8 mouse cellular contexts compared by ENCODE assay signal in the genomic region with DNA sequence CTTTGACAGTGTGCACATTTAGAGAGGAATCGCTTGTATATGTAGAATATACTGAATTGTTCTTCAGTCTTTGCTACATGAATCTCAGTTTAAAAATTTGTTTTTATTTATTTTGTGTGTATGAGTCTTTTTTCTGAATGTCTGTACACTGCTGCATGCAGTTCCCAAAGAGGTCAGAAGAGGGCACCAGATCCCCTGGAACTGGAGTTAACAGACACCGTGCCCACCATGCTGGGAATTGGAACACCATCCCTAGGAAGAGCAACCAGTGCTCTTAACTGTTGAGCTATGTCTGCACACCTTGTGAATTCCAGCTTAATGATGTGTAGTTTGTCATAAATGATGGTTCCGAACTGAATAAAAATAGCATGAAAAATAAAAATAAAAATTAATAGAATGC. TPM values are rescaled to one million over a fixed set of nuclear protein-coding genes. Genes with fewer than 3 reads are reported as not detected.
A peak's percentile ranks its signal among the peaks of the same experiment; 100 is the strongest.
DNase-seq lines count a peak whose midpoint lies in the region; ATAC-seq lines count a peak whose summit lies in the region.

No protein-coding gene starts in this region.

- no peak overlapping the region for H3K27ac ChIP-seq in neural tube, embryonic 15.5 days (replicated peaks)
- H3K27ac ChIP-seq in neural tube, embryonic 12.5 days = no peak overlapping the region

- H3K4me1 ChIP-seq in neural tube, embryonic 15.5 days = no peaks in the 10 kb centered on the region
- no peaks in the 10 kb centered on the region for H3K4me1 ChIP-seq in neural tube, embryonic 12.5 days

- no peak for ATAC-seq in neural tube, embryonic 15.5 days (ENCODE audit: low FRiP score)
- ATAC-seq in granulocyte monocyte progenitor cell, adult 5-6 weeks (replicated peaks; ENCODE audit: poor library complexity, severe bottlenecking) = peak; percentile 75
- ATAC-seq in neural tube, embryonic 12.5 days (ENCODE audit: low FRiP score, low read depth) = peak; percentile 61; the same call in 1 of the 2 replicates

- no peak overlapping the region for H3K4me2 ChIP-seq in neural tube, embryonic 15.5 days
- H3K4me2 ChIP-seq in neural tube, embryonic 12.5 days (replicated peaks) = no peak overlapping the region

- WGBS in neural tube, embryonic 15.5 days = 51% methylated on average over 3 of the region's 3 CpGs
- 52% methylated on average over 3 of the region's 3 CpGs for WGBS in neural tube, embryonic 12.5 days

- no peaks in the 10 kb centered on the region for H3K9me3 ChIP-seq in neural tube, embryonic 15.5 days (replicated peaks)
- H3K9me3 ChIP-seq in neural tube, embryonic 12.5 days = no peaks in the 10 kb centered on the region

- no peak overlapping the region for H3K9ac ChIP-seq in neural tube, embryonic 15.5 days (replicated peaks)
- no peak overlapping the region for H3K9ac ChIP-seq in neural tube, embryonic 12.5 days

- H3K4me3 ChIP-seq in neural tube, embryonic 15.5 days (replicated peaks) = no peak overlapping the region
- no peak overlapping the region for H3K4me3 ChIP-seq in neural tube, embryonic 12.5 days

- no peaks in the 10 kb centered on the region for H3K36me3 ChIP-seq in neural tube, embryonic 15.5 days
- H3K36me3 ChIP-seq in neural tube, embryonic 12.5 days = no peaks in the 10 kb centered on the region

- H3K27me3 ChIP-seq in neural tube, embryonic 15.5 days (replicated peaks) = no peaks in the 10 kb centered on the region
- H3K27me3 ChIP-seq in neural tube, embryonic 12.5 days (replicated peaks) = no peaks in the 10 kb centered on the region

- peak; percentile 57 for DNase-seq in gastrocnemius, adult 18-20 months (ENCODE audit: low spot score)
- DNase-seq in gastrocnemius, postnatal 25 days = no peak
- DNase-seq in neural tube, embryonic 10.5 days (ENCODE audit: extremely low spot score, low spot score) = peak; percentile 61
- DNase-seq in c-Kit-positive CD71-positive TER-119-negative erythroid progenitor cells, embryonic 14.5 days (ENCODE audit: low read depth) = peak; percentile 38
- DNase-seq in yolk sac, embryonic 10.5 days (ENCODE audit: low spot score) = no peak

RNA-seq across cellular contexts. Expression of gene Rep15, which starts 24.2 kb away (rescaled TPM):
- under 1 TPM; 0.41 to 0.74 TPM for total RNA-seq in gastrocnemius, adult 18-20 months (2021)
- total RNA-seq in gastrocnemius, postnatal 25 days (2021) = under 1 TPM; 0.54 to 0.59 TPM
- 0.88 and 0.95 TPM in 2 replicates for polyA plus RNA-seq in neural tube, embryonic 15.5 days (2015; fragmentation: Nextera tagmentation; extraction: Ambion mirVana)
- 0.75 and 1.3 TPM in 2 replicates for total RNA-seq in granulocyte monocyte progenitor cell, adult 5-6 weeks (2014; fragmentation: Nextera tagmentation)
- total RNA-seq in granulocyte monocyte progenitor cell, adult 5-6 weeks (2017) = not detected in 2 replicates
- polyA plus RNA-seq in neural tube, embryonic 12.5 days (2016; fragmentation: Nextera tagmentation; extraction: Ambion mirVana) = 0.74 and 0.75 TPM in 2 replicates

RNA-seq across cellular contexts. Expression of gene Mrps35, which starts 34.4 kb away (rescaled TPM):
- total RNA-seq in gastrocnemius, adult 18-20 months (2021) = 10 to 100 TPM; 41.8 to 44.5 TPM
- total RNA-seq in gastrocnemius, postnatal 25 days (2021) = 10 to 100 TPM; 51.7 to 59.4 TPM
- 83.9 and 92.8 TPM in 2 replicates for polyA plus RNA-seq in neural tube, embryonic 15.5 days (2015; fragmentation: Nextera tagmentation; extraction: Ambion mirVana)
- 86.0 and 145 TPM in 2 replicates for total RNA-seq in granulocyte monocyte progenitor cell, adult 5-6 weeks (2014; fragmentation: Nextera tagmentation)
- total RNA-seq in granulocyte monocyte progenitor cell, adult 5-6 weeks (2017) = 80.5 and 86.9 TPM in 2 replicates
- polyA plus RNA-seq in neural tube, embryonic 12.5 days (2016; fragmentation: Nextera tagmentation; extraction: Ambion mirVana) = 70.5 and 71.4 TPM in 2 replicates

RNA-seq across cellular contexts. Expression of gene 1700034J05Rik, which starts 53.9 kb away (rescaled TPM):
- total RNA-seq in gastrocnemius, adult 18-20 months (2021) = not detected
- not detected for total RNA-seq in gastrocnemius, postnatal 25 days (2021)
- polyA plus RNA-seq in neural tube, embryonic 15.5 days (2015; fragmentation: Nextera tagmentation; extraction: Ambion mirVana) = not detected in 2 replicates
- total RNA-seq in granulocyte monocyte progenitor cell, adult 5-6 weeks (2014; fragmentation: Nextera tagmentation) = not detected in 2 replicates
- total RNA-seq in granulocyte monocyte progenitor cell, adult 5-6 weeks (2017) = not detected in 2 replicates
- 0.13 TPM in 1 of 2 replicates, not detected in the other for polyA plus RNA-seq in neural tube, embryonic 12.5 days (2016; fragmentation: Nextera tagmentation; extraction: Ambion mirVana)

Comparison
In these comparisons a context has a peak if more than half of its experiments do, and no peak if none do; other contexts are left out.
1. DNase-seq: peak in gastrocnemius, adult 18-20 months (single experiment), neural tube, embryonic 10.5 days (single experiment) and c-Kit-positive CD71-positive TER-119-negative erythroid progenitor cells, embryonic 14.5 days (single experiment); none in gastrocnemius, postnatal 25 days (single experiment) and yolk sac, embryonic 10.5 days (single experiment).